Mouse (Mus musculus) megakaryocyte, embryonic 14.5 days (primary cell): ENCODE results near the gene C1rl. TPM values are rescaled to one million over a fixed set of nuclear protein-coding genes. Genes with fewer than 3 reads are reported as not detected.
"Not testable (repeated sequence)": the region's sequence is repeated elsewhere in the genome, so short reads cannot be mapped to it uniquely, and the experiment has no call there.

Source experiments
- H3K27me3 ChIP-seq: replicated peaks from 2 replicates; pipeline ENCODE3; 2012; ENCODE audit warnings: inconsistent platforms
- H3K36me3 ChIP-seq: replicated peaks from 2 replicates; pipeline ENCODE3; 2012; ENCODE audit warnings: low read length, inconsistent platforms, mixed read lengths
- H3K4me1 ChIP-seq: 2 replicates; pipeline ENCODE4 v1.6.1; 2012; ENCODE audit warnings: inconsistent platforms
- H3K4me3 ChIP-seq: replicated peaks from 2 replicates; pipeline ENCODE3; 2012; ENCODE audit warnings: moderate library complexity, mild to moderate bottlenecking, inconsistent platforms
- H3K9me3 ChIP-seq: 2 replicates; pipeline ENCODE4 v1.6.1; 2012; ENCODE audit warnings: inconsistent platforms
- FLI1 ChIP-seq: IDR thresholded peaks from 2 replicates; pipeline ENCODE4 v1.6.1; 2012; ENCODE audit warnings: low read length, inconsistent platforms, mixed read lengths
- GATA1 ChIP-seq: IDR thresholded peaks from 3 replicates; pipeline ENCODE4 v1.6.1; 2012; ENCODE audit warnings: mixed read lengths, low read length, inconsistent platforms, borderline replicate concordance
- polyA plus RNA-seq: library from polyadenylated mRNA; stranded (reverse); fragments of >175 nt; gene quantifications from 2 replicates; pipeline ENCODE4 v1.2.3, GENCODE M21; 2012; ENCODE audit warnings: low replicate concordance; ENCODE audit not compliant: insufficient read depth

C1rl gene
- polyA plus RNA-seq, 1 experiment, result 0.96 TPM

- peaks cover 25% of the 10 kb centered on the region for H3K4me1 ChIP-seq
- H3K36me3 ChIP-seq, result no peaks in the 10 kb centered on the region
- H3K4me3 ChIP-seq, result no peak overlapping the region
- no peaks in the 10 kb centered on the region for H3K9me3 ChIP-seq
- H3K27me3 ChIP-seq, result peaks cover 24% of the 10 kb centered on the region
- TF ChIP-seq FLI1, result no peak
These were observed 11.3 kb upstream of the C1rl start for GRCm38 (mm10) chr6:124481571-124481970.

- Histone ChIP-seq H3K4me1 (peaks cover 18% of the 10 kb centered on the region), H3K27me3 (peaks cover 11% of the 10 kb centered on the region)
- H3K4me3 ChIP-seq, H3K9me3 ChIP-seq, H3K36me3 ChIP-seq: not testable (repeated sequence)
These were observed 9.1 kb upstream of the C1rl start for GRCm38 (mm10) chr6:124483831-124484230.

- Histone ChIP-seq H3K9me3 (no peaks in the 10 kb centered on the region), H3K4me1 (peaks cover 16% of the 10 kb centered on the region), H3K36me3 (no peaks in the 10 kb centered on the region), H3K27me3 (peaks cover 7% of the 10 kb centered on the region), H3K4me3 (no peak overlapping the region)
- no peak for TF ChIP-seq FLI1
- TF ChIP-seq GATA1, result no peak
These were observed 8.1 kb upstream of the C1rl start for GRCm38 (mm10) chr6:124484851-124485250.

- H3K4me3 ChIP-seq, result no peak overlapping the region
- H3K9me3 ChIP-seq, result no peaks in the 10 kb centered on the region
- no peak for TF ChIP-seq FLI1
- TF ChIP-seq GATA1, result no peak
- no peaks in the 10 kb centered on the region for H3K36me3 ChIP-seq
- peaks cover 20% of the 10 kb centered on the region for H3K4me1 ChIP-seq
- peaks cover 7% of the 10 kb centered on the region for H3K27me3 ChIP-seq
These were observed 7.3 kb upstream of the C1rl start for GRCm38 (mm10) chr6:124485414-124486144.

- Histone ChIP-seq H3K4me3 (no peak overlapping the region), H3K4me1 (peaks cover 23% of the 10 kb centered on the region), H3K36me3 (no peaks in the 10 kb centered on the region), H3K27me3 (peaks cover 9% of the 10 kb centered on the region), H3K9me3 (no peaks in the 10 kb centered on the region)
- TF ChIP-seq GATA1 (no peak), FLI1 (no peak)
These were observed 5.4 kb upstream of the C1rl start for GRCm38 (mm10) chr6:124487509-124487908.

- TF ChIP-seq FLI1 (no peak), GATA1 (no peak)
- no peaks in the 10 kb centered on the region for H3K36me3 ChIP-seq
- no peak overlapping the region for H3K4me3 ChIP-seq
- peaks cover 37% of the 10 kb centered on the region for H3K4me1 ChIP-seq
- peaks cover 2% of the 10 kb centered on the region for H3K27me3 ChIP-seq
- no peaks in the 10 kb centered on the region for H3K9me3 ChIP-seq
These were observed 4.0 kb upstream of the C1rl start for GRCm38 (mm10) chr6:124488952-124489351.

- no peak for TF ChIP-seq FLI1
- no peak for TF ChIP-seq GATA1
- H3K4me3 ChIP-seq, result no peak overlapping the region
- H3K4me1 ChIP-seq, result peaks cover 38% of the 10 kb centered on the region
- no peaks in the 10 kb centered on the region for H3K36me3 ChIP-seq
- peaks cover 2% of the 10 kb centered on the region for H3K27me3 ChIP-seq
- no peaks in the 10 kb centered on the region for H3K9me3 ChIP-seq
These were observed 1.5 kb upstream of the C1rl start for GRCm38 (mm10) chr6:124491427-124491826.

GRCm38 (mm10) chr6:124493886-124494285 is 973 bp downstream of the C1rl start:
- H3K4me3 ChIP-seq, result no peak overlapping the region
- peaks cover 2% of the 10 kb centered on the region for H3K27me3 ChIP-seq
- TF ChIP-seq FLI1 (no peak), GATA1 (no peak)
- no peaks in the 10 kb centered on the region for H3K36me3 ChIP-seq
- H3K4me1 ChIP-seq, result peaks cover 38% of the 10 kb centered on the region
- H3K9me3 ChIP-seq, result no peaks in the 10 kb centered on the region

GRCm38 (mm10) chr6:124496054-124496453 is 3.1 kb downstream of the C1rl start:
- Histone ChIP-seq H3K9me3 (no peaks in the 10 kb centered on the region), H3K4me1 (peaks cover 32% of the 10 kb centered on the region), H3K27me3 (peaks cover 2% of the 10 kb centered on the region), H3K4me3 (no peak overlapping the region), H3K36me3 (no peaks in the 10 kb centered on the region)
- no peak for TF ChIP-seq FLI1
- TF ChIP-seq GATA1, result no peak

GRCm38 (mm10) chr6:124499914-124500566 is 7.1 kb downstream of the C1rl start:
- no peak overlapping the region for H3K4me3 ChIP-seq
- H3K4me1 ChIP-seq, result peaks cover 10% of the 10 kb centered on the region
- no peaks in the 10 kb centered on the region for H3K36me3 ChIP-seq
- H3K27me3 ChIP-seq, result no peaks in the 10 kb centered on the region
- H3K9me3 ChIP-seq, result no peaks in the 10 kb centered on the region
- TF ChIP-seq GATA1 (no peak), FLI1 (no peak)
